Mouse (Mus musculus): ENCODE results near the gene Rgn. TPM values are rescaled to one million over a fixed set of nuclear protein-coding genes. Genes with fewer than 3 reads are reported as not detected.

Rgn gene
- under 1 TPM in 1 of 2 experiments, not detected in 1; 0.35 TPM for total RNA-seq (2021)

DNA sequence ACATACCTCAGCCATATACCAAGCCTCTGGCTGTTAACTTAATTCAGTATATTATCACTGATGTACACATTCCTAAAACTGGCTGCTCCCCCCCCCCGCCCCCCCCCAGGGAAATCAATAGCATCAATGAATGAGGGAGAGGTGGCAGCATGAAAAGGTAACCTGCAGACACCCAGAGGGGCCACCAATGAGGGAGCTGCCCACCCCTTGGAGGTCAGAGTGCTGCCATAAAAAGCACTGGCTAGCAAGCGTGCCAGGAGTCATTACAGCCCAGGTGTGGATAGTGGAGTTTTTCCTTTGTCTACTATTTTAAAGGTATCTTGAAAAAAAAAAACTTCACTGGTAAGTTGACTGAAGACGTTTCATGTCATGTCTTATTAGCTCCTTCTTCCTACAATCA, at the start of gene Rgn:
Rgn (plus strand) TSS at position 256 of the 400 bp plus-strand sequence.
- DNase-seq: no peak

DNA sequence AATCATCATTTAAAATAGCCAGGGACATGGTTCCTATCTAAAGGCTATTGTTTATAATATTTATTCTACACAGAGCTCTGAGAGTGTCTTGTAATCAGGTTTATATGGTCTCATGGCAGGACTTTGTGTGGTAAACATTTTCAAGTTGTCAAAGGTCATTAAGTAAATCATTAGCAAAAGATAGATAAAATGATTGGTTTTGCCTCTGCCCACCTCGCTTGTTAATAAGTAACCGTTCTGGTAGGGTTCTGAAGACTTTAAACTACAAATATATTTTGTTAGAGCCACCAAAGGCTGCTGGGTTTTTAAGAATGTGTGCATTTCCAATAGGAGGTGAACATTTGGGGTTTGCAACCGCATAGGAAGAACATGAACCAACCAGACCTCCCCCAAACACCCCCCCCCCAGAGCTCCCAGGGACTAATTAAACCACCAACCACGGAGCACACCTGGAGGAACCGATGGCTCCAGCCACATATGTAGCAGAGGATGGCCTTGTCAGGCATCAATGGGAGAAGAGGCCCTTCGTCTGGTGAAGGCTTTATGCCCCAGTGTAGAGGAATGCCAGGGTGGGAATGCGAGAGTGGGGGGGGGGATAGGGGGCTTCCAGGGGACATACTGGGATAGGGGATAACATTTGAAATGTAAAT, 29.2 kb upstream of the Rgn start:
- DNase-seq: no peak

DNA sequence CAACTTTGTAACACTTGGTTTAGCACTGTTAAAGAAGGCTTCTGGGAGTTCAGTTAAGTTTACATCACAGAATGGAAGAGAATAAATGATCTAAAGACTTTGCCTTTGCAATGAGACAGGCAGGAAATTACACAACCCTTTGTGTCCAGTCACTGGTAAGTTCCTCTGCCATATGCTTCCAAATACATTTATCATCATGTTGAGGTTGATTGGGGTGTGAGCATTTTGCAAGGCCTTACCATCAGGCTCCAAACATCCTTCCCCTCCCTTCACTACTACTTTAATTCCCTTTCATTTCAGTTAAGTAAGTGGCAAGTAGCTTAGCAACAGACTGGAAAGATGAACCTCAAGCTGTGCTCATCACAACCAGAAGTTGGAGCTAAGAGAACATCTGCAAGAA, 28.0 kb upstream of the Rgn start:
- no peak for DNase-seq

DNA sequence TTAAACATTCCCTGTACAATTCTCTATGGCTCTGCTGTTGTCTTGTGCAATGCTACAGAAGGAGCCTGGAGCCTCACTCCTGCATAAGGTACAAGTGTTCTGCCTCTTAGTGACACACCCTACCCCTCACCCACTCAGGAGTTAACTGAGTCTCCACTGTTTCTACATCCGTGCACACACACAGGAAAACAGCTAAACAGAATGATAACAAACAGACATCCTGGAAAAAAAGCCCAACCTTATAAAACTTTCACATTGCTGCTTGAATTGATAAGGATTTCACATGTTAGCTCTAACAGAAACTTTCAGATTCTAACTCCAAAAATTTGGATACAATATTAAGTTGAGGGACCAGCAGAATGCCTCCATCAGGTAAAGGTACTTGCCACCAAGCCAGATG, 17.0 kb upstream of the Rgn start:
- no peak for DNase-seq

DNA sequence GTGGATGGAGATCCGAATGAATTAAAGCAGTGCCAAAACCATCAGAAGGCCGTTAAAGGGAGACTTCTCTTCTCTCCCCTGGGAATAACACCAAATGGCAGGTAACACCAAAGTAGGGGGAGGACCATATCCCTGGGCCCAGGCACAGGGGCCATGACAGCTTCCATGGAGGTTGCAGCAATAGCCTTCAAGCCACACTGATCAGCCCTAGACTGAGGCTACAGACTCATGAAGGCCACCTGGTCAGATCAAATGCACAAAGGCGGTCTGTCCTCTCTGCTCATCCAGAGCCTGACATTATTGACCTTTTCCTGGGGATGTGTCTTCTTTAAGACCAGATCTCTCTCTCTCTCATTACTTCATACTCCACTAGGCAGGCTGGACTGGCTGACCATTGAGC, 5.7 kb upstream of the Rgn start:
- DNase-seq: no peak

DNA sequence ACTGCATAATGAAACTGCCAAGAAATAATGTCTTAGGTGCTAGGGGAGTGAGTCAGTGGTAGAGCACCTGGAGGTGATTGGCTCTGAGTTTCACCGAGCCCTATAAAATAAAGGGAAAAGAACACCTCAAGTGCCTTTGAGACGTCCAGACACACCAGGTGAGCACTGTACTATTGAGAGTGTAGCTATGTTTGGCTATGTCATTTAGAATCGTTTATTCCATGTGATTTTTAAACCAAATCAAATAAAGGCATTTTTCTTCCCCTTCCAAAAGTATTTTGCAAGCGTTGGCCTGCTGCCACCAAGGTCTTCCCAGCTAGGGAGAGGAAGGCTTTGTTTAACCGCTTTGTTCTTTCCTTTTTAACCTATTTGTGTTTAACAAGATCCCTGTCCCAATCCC, 2.0 kb upstream of the Rgn start:
- no peak for DNase-seq

GRCm38 (mm10) chrX:20548011-20548879, 1.3 kb upstream of the Rgn start:
- peak in 1 of 2 experiments; percentile 4 for DNase-seq

DNA sequence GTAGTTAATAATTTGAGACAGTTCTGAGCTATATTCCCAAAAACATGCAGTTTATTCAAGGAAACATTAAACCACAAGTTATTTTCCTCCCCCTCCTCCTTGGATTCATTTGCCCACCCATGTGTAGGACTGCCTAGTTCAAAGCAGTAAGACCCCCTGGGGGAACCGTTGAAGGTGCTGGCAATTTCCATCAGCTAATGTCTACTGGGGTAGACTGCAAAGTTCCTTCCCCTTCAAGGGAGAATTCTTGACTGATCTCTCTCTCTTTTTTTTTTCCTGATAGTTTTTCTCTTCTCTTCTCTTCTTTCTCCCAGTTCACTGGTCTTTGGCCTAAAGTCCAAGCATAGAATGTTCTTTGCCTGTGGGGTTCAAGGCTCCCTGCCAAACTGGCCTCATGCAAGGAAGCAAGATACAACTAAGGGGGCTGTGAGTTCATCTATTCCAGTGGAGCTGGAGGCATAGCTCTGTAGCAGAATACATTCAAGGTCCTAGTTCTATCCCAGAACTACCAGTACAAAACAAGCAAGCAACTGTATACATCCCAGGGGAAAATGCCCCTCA, 627 bp upstream of the Rgn start:
- no peak for DNase-seq

- no peak for DNase-seq
Measured at GRCm38 (mm10) chrX:20552199-20552598, 2.6 kb downstream of the Rgn start.

DNA sequence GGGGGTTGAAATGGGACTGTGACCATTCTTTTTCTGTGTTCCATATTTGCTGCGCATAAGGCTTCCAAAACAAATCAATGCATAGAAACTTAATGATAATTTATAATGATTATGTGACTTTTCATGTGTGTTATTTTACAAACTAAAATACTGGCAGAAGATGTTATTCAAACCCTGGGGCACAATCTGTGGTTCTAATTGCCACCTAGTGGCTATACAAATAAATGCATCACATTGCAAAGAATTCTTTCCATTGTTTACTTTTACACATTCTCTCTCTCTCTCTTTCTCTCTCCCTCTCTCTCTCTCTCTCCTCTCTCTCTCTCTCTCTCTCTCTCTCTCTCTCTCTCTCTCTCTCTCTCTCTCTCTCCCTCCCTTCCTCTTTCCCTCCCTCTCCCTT, 12.3 kb downstream of the Rgn start:
- no peak for DNase-seq

- no peak for DNase-seq
Measured at GRCm38 (mm10) chrX:20563941-20564340, 14.4 kb downstream of the Rgn start.

DNA sequence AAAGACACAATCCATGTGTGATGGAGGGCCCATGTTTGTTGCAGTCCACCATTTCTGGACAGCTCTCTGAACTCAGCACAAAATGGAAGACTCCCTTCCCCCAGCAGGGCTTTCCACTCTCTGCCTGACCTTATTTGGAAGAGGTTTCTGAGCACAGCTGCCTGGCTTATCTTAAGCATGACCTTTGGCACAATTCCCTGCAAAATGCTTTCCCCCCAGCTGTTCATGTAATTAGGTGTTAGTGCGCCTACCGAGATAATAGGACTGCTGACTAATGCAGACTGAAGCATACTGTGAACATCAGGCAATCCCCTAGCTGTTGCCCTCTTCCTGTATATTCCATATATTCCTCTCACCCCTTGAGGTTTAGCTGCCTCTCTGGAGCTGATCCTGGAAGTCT, 21.4 kb downstream of the Rgn start:
- no peak for DNase-seq

DNA sequence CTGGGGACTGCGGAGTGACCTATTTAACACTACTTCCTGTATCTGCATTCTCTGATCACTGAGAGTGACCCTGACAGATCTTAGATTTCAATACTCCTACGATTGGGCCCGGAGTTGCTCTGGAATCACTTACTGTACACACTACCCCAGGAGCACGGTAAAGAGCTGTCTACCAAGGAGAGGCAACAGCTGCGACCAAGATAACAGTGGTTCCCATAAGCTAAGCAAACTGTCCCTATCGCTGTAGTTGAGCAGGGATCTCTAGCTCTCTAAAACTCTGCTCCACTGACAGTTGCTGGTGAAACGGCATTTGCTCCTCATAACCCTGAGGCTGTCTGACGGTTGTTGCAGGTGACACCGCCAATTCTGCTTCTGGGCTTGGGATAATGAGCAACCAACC, 23.1 kb downstream of the Rgn start:
- no peak for DNase-seq

DNA sequence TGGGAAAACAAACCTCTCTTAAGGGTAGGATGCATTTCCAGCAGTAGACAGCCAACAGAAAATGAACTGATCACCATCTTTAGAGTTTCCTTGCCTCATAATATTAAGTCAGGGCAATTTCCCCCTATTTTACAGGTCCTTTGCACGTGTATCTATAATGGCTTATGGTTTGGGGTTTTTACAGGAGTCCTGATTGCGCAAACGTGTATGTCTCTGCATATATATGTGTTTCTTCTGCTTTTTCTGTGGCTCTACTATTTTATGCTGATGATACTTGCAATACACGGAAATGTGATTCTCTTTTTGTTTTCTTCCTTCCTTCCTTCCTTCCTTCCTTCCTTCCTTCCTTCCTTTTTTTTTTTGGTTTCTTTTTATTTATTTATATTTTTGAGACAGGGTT, 24.3 kb downstream of the Rgn start:
- DNase-seq: no peak

GRCm38 (mm10) chrX:20587968-20588367, 38.4 kb downstream of the Rgn start:
- DNase-seq: no peak

DNA sequence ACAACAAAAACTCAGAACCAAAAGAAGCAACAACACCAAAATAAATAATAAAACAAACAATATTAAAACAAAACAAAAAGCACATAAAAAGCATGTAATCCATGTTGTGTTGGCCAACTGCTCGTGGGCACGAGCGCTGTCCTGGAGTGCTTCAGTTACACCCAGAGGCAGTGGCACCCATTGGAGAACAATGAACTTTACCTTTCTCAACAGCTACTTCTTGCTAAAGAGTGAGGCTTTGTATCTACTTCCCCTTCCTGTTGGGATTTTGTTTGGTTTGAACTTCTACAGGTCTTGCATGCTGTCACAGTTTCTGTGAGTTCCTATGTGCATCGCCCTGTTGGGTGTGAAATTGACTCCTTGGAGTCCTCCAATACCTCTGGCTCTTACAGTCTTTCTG, 58.9 kb downstream of the Rgn start:
- DNase-seq: no peak

Other genes starting within 250 kb of the Rgn start
- gene Rp2, start 185.3 kb upstream of the Rgn start, total RNA-seq (2021): 10 to 100 TPM; 18.1 TPM
- 1 to 10 TPM; 7.0 to 9.2 TPM for gene Jade3, start 124.1 kb upstream of the Rgn start, total RNA-seq (2021)
- gene Rbm10, start 67.7 kb downstream of the Rgn start, total RNA-seq (2021): 10 to 100 TPM; 51.1 to 53.9 TPM
- gene Ndufb11, start 67.8 kb downstream of the Rgn start, total RNA-seq (2021): 100 to 1,000 TPM; 150 to 162 TPM
- 100 to 1,000 TPM; 373 to 384 TPM for gene Uba1, start 108.5 kb downstream of the Rgn start, total RNA-seq (2021)
- gene Cdk16, start 138.2 kb downstream of the Rgn start, total RNA-seq (2021): 100 to 1,000 TPM; 224 to 227 TPM
- 100 to 1,000 TPM; 111 to 113 TPM for gene Usp11, start 154.1 kb downstream of the Rgn start, total RNA-seq (2021)
- gene Araf, start 248.0 kb downstream of the Rgn start, total RNA-seq (2021): 100 to 1,000 TPM; 186 to 190 TPM